Mouse (Mus musculus) spleen, postnatal 36 days (tissue): ENCODE measurements around the gene Panx2.

Experiments used
- DNase-seq, 2 experiments: peaks; one replicate each; pipeline ENCODE4 v3.0.0; 2022; ENCODE audit warnings: low spot score in 2 of 2, mixed read lengths in 1 of 2

Gene Panx2

DNA sequence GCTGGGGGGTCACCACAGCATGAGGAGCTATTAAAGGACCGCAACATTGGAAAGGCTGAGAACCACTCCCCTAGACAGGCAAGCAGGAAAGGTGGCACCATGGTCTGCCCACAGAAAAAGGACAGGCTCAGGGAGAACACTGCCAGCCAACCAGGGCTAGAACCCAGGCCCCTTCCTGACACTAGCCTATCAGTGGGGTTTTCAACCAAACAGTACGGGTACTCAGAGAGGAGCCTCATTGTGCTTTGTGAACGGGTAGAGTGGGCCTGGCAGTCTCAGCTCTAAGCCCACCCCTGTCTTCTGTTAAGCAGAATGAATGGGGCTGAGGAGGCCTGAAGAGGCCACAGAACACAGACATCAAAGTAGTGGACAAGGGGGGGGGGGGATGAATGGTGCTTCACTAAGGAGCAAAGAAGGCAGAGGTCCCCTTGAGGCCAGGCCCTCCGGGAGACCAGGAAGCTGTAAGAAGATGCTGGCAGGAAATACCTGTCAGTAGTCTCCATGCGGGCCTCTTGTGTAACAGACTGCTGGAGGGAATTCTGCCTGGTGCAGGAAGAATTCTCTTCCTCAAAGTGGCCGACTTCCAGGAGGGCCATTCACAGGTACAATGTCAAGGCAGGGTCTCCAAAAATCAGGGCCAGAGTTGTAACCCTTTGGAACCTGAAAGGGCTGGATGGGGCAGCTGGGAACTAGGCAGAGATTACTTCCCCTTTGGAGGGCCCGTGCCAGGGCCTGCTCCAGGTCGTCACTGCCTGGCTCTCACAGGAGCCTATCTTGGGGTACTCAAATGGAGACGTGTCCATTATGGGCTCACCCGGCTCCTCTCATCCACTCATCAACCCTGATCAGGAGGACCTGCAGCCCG lies 15.3 kb downstream of the Panx2 start, which contains the start of gene Trabd:
Trabd (plus strand) TSS at position 512 of the 865 bp plus-strand sequence.
- DNase-seq = no peak

DNA sequence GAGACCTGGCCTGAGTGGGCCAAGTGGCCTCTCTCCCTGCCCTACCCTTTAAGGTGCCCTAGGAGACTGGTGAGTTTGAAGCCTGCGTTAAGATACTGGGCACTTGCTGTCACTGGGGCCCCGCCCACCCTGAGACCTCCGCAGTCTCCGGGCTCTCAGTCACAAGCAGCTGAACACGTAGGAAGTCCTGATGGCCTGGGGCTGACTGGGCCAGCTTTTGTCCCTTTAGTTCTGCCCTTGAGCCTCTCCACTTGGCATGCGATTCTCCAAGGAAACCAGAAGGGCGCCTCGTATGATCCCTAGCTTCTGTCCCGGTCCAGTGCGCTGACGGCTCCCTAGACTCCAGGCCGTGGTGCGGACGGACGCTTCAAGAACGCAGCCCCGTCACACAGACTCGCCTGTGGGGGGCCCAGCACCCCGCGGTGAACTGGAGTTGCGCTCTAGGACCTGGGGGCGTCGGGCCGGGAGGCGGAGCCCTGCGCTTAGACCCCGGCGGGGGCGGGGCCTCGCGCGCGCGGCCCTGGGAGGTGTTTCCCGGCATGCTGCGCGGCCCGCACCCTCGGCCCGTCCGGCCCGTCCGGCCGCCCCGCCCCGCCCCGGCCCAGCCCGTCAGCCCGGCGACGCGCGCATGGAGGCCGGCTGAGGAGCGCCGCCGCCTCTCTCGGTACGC lies 16.1 kb downstream of the Panx2 start:
- DNase-seq = peak; percentile 81 to 83

DNA sequence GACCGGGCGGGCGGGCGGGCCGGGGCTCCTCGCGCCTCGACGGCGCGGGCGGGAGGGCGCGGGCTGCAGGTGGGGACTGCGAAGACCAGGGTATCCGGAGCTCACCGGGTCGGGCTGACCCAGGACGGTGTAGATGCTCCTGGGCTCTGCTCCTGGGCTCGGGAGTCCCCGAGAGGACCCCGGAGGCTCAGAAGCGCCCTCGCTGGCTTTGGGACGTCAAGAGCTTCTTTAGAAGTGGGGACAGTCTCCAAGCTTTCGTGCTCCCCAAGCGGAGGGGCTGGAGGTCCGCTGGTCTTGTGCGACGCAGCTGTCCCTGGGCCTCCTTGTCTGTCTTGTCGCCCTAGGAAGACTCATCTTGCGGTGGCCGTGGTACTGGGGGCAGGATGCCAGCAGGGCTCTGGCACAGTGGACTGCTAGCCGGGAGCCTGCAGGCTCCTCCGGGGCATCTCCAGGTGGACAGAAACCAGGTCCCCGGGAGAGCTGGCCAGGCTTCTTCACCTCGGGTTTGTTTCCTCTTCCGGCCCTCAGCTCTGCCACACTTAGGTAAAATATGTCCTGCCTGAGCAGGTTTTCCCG lies 16.7 kb downstream of the Panx2 start:
- peak in 1 of 2 experiments; percentile 17 for DNase-seq

DNA sequence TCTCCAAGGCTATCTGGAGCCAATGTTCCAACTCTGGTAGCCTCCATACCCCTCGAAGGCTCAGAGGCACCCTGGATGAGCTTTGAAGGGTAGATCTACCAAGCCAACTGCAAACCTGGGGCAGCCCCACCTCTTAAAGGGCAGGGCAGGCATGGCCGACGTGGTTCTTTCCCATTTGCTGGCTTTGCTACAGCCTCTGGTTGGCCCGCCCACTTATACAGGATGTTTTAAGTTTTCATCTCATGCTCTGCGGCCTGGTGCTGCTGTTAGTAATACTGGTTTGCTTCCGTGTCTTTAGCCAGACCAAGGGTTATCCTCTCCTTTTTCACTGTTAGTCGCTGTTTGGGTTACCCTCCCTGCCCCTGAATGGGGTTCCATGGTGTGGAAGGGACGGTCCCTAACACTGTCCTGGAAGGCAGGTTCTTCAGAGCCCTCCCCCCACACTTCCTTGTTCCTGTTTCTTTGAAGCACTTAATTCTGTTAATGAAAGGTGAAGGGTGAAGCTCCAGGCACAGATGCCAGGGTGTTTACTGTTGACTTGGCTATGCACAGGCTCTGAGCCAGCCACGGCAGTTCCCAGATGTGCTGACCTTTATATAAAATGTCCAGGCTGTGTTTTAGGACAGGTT lies 18.8 kb downstream of the Panx2 start:
- DNase-seq = peak; percentile 83 to 84

DNA sequence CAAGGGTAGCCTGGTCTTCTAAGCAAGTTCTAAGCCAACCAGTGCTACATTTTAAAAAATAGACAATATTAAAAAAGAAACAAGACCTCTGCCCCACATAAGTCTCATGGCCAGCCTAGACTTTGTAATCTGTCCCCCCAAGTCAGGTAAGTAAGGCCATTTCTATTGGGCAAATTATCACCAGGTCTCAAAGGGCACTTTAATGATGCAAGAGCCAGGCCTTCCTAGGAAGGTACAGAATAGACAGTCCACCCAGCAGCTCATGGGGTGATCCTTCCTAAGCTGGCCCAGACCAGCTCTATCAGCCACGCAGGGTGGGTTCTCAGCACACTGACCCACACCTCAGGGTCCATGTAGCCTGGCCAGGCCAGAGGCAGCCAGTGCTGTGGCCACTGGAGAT lies 24.4 kb downstream of the Panx2 start:
- DNase-seq = no peak

DNA sequence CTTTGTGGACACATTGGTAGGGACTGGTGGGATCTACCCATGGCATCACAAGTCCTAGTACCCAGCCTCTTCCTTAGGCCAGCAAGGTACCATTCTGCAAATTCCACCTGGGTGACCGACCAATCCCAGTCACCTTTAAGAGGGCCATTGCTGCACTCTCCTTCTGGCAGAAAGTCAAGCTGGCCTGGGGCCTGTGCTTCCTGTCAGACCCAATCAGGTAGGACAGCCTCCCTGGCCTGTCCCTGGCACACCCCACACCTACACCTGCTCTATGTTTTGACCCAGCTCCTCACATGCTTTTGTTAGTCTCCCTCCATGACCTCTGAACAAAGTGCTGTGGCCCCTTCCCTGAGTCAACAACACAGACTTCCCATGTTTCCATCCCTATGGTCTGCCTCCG lies 25.3 kb downstream of the Panx2 start:
- no peak for DNase-seq

DNA sequence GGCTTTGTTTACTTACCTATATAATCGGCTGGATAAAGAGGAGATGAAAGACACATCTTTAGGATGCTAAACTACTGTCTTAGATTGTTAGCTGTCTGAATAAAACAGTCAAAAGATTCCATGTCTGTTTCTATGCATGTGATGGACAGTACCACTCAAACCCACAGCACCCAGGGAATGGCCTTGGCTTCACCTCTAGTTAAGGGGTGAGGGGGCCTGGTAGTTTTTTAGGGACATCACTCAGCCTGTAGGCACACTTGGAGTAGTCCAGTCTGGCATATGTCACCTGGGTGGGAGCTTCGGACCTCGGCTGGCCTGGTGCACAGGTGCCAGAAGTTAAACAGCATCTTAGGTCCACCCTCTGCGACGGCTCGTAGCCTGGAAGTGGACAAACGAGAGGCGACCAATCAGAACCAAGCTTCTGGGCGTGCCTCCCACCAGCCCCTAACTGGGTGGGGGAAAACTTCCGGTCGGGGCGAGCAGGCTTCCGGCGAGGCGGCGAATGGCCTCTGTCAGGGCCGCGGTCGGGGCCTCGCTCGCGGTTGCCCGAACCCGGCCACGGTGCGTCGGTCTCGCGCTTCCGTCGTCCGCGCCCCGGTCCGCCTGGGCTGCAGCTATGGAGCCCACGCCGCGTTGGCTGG lies 29.2 kb downstream of the Panx2 start, which contains the start of gene Selenoo:
Selenoo (plus strand) TSS at position 478 of the 641 bp plus-strand sequence.
- DNase-seq = peak; percentile 88 to 89

DNA sequence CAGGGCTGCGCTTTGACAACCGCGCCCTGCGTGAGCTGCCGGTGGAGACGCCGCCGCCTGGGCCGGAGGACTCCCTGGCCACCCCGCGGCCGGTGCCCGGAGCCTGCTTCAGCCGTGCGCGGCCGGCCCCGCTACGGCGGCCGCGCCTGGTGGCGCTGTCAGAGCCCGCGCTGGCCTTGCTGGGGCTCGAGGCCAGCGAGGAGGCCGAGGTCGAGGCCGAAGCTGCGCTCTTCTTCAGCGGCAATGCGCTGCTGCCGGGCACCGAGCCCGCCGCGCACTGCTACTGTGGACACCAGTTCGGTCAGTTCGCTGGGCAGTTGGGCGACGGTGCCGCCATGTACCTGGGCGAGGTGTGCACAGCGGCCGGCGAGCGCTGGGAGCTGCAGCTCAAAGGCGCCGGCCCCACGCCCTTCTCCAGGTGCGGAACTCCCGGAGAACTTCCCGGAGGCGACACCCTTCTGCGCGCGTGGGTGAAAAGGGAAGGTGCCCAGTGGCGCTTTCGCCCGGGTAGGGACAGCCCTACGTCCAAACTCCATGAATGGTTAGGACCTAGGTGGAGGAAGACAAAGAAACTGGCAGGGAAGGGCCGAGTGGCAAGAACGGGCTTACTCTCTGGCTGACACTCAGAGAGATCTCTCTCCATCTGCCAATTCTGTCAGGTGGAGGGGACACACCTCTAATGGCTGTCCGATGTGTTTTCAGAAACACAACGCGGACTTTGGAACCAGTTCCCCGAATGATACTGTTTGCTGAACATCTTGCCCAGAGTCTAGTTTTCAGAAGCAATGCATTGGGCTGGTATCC lies 29.9 kb downstream of the Panx2 start:
- no peak for DNase-seq

DNA sequence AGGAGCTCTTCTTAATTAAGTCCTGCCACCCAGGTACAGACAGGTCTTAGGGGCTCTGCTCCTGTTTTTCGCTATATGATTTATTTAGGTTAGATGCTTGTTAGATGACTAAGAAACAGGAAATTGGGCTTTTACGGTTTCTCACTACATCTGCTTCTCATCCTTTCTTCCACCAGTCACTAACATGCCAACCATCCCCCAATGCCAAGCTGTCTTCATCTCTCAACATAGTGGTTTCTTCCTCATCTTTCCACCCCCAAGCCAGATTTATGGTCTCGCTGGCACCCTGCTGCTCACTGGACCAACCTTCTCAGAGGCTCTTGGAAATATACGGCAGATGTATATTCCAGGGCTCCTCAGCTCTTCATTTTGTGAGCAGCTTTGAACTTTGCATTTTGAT lies 31.1 kb downstream of the Panx2 start:
- DNase-seq = no peak

DNA sequence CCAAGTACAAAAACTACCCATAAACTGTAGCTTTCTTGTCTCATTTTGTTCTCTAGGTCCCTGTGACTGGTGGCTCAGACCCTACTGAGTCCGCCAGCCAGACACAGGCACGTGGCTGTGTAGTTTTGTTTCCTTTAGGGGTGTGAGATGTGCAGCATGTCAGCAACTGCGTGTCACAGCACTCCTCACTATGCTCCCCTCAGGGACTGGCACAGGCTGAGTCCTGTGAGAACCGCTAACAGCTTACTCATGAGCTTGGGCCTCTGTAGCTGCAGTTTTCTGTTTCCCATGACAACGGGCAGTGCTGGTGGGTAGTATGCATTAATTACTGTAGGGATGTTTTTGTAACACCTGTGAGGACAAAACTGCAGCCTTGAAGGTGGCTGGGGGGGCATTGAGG lies 32.6 kb downstream of the Panx2 start:
- no peak for DNase-seq

DNA sequence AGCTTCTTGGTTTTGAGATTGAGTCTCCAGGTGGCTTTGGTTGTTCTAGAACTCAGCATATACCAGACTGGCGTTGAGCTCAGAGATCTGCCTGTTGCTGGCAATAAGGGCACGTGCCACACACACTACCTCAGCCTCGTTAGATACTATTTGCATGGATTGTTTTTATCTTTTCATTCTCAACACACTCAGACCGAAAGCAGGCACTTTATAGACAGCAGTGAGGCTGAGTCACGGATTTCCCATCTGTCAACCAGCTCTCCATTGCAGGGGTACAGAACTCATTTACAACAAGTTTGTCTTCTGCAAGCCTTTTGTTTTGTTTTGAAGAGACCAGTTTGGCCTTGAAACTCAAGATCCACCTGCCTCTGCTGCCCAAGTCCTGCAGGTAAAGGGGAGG lies 37.9 kb downstream of the Panx2 start:
- no peak for DNase-seq

DNA sequence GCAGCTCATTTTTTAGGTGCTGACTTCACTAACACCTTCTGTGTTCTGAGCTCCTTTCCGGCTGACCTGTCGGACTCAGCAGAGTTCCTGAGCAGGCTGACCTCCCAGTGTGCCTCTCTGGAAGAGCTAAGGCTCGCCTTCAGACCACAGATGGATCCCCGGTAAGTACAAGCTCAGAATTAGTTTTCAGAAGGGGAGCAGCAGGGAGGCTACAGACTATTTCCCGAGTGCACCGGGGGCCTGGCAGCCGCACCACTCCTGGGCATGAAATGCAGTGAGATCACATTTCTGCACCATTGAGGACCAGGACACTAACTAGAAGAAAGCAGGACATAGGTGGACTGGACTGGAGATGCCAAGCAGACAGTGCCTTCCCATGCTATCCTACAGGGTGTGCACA lies 39.1 kb downstream of the Panx2 start:
- no peak for DNase-seq

DNA sequence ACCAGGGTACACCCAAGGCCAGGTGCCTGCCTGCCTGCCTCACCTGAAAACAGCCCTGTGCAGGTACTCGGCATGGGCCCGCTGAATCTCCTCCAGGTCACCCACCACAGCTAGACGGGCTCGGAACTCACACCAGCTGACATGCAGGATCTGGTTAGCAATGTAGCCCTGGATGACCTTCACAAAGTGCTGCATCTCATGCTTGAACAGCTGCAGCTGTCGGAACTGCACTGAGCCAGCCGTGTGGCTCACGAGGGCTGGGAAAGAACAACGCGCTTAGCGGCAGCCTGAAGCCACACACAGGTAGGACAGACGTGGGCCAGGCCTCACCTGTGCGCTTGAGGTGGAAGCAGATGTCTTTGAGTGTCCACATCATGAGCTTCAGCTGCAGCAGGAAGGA lies 41.3 kb downstream of the Panx2 start:
- DNase-seq = no peak

DNA sequence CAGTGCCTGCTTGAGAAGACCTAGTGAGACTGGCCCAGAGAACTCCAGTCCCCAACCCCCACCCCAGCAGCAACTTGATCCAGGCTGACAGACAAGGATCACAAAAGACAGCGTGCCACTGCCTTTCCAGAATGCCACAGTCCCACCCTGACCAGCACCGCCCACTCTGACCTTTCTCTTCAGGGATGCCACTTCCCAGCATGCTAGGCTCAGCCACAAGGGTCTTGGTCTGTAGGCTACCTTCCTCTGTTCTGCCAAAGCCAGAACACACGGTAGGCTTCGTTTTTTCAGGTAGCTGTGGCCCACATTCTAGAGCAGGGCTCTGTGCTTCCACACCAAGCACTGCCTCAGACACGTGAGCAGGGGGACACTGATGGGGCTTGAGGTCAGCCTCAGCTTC lies 43.1 kb downstream of the Panx2 start:
- DNase-seq = no peak

DNA sequence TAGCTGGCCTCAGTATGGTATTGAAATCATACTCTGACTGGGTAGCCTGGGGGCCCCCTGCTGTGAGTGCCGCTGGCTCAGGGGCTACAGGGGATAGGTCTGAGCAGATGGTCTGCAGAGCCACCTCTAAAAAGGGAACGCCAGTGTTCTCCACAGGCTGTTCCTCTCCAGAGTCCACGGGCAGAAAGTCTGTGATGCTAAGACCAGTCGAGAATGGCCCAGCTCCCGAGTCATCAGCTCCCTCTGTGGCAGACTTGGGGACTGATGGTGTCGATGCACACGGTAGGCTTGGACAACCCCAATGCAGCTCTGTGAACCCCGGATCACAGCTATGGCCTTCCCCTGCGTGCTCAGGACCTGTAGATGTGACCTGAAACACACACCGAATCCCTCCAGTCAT lies 44.4 kb downstream of the Panx2 start:
- DNase-seq = no peak

DNA sequence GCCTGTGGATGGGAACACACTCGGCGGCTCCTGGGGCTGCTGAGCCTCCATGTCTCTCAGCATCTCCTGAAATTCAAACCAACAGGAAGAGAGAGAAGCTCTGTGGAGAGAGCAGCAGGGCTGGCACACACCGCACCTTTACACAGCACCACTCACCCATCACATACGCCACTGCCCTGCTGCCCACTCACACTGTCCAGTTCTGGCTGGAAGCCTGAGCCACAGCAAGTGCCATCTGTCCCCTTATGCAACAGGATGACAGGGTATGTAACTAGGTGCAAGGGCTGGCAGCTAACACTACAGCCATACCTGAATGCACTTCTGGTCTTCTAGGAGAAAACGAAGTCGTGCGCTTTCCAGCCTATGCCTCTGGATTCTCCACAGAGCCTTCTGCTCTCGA lies 44.9 kb downstream of the Panx2 start:
- no peak for DNase-seq

DNA sequence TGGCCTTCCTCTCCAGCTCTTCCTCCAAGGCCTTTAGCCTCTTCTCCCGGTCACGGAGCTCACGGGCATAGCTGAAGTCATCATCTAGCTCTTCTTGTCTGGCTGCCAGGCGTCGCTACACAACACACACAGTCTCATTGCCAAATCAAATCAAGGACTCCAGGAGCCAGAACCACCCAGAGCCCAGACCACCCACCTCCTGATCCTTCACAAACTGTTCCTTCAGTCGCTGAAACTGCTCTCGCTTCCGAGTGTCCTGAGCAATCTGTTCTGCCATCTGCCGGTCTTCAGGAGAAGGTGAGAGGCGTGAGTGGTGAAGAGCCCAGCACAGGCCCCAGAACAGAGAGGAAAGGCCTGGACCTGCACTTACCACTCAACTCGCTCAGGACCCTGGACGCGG lies 46.5 kb downstream of the Panx2 start:
- DNase-seq = no peak

DNA sequence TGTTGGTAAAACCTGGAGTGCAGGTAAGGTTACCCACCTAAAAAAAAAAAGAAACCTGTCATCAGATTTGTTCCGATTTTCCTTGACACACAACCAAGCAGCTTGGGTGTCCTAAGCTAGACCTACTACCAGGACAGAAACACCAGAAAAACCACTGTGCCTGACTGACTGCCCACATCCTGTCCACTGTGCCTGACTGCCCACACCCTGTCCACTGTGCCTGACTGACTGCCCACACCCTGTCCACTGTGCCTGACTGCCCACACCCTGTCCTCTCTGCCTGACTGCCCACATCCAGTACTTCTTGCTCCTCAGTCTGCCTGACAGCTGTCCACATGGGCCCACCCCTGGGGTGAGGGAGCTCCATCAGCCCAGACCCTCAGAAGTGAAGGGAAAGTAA lies 47.4 kb downstream of the Panx2 start:
- DNase-seq = no peak

DNA sequence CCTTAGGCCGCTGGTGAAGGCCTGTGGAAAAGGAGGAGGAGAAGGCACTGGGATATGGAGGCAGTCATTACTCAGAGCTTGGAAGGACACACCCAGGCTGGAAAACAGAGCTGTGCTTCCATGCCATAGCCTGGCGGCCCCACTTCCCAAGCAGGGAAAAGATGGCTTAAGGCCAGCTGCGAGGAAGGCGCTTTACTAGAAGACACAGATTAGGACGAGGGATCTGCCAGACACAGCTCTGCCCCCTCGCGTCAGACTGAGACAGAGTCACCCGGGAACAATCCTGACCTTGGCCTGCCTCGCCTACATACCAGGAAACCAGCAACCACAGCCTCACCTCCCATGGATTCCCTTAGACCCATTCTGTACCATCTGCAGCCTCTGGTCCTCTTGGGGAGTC lies 50.6 kb downstream of the Panx2 start:
- DNase-seq = no peak

DNA sequence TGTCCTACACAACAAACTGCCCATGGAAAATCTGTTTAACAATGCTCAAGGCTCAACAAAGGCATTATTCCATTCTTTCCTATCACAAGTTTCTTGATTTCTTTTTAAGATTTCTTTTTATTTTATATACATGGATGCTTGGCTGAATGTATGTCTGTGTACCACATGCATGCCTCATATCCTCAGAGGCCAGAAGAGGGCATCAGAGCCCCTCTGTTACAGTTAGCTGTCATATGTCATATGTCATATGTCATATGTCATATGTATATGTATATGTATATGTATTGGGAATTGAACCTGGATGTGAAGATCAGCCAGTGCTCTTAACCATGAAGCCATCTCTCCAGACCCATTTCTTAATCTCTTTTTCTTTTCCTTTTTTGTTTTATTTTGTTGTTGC lies 58.5 kb downstream of the Panx2 start:
- peak; percentile 36 to 52 for DNase-seq
